Mouse (Mus musculus) frontal cortex, postnatal 25 days (tissue): ENCODE results near the gene Prr18.

Source experiments
- DNase-seq, 2 experiments: peaks; one replicate each; pipeline ENCODE4 v3.0.0; 2022; ENCODE audit warnings: low spot score in 2 of 2

The Prr18 gene

DNA sequence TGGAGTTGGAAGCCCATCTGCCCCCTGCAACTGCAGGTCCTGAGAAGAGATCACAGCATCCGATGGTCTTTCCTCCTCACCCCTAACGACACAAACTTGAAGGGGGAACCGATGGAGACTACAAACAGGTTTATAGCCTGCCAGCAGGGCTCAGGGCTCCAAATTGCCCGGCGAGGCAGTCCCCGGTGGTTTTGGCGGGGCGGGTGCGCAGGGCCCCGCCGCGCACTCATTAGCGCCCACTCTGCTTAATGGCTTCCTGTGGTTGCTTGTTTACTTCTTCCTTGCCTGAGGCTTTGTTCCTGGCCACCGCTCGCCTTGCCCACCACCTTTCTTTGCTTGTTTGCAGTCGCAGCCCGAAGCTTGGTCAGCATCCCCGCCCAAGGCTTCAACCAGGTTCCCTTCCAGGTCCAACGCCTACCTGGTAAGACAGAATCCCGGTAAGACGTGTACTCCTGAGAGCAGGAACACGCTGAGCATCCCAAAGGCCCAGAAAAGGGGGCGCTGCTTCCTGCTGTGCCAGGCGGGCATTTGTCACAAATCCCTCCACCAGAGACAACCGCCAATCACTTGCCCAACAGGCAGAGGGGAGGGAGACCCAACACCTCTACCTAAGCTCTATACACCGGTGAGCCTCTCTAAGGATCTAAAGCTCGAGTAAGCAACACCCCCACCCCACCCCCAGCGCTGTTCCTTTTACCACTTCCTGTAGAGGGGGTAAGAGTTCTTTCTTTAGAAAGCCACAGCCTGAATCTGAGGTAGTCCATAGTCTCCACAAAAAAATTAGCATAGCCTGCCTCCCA, 51.9 kb downstream of the Prr18 start:
- no peak for DNase-seq

DNA sequence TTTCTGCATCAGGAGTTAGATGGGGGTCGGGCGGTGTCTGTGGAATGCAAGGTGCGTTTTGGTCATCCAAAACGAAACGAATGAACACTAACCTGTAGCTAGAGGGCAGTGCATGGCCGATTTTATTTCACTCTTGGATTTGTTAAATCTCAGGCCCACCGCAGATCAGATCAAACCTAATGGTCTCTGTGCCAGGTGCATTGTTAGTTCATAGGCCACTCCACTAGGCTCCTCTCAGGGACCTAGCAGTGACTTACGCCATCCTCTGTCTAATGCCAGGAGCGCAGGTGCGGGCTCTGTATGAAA, 52.5 kb downstream of the Prr18 start:
- no peak for DNase-seq

DNA sequence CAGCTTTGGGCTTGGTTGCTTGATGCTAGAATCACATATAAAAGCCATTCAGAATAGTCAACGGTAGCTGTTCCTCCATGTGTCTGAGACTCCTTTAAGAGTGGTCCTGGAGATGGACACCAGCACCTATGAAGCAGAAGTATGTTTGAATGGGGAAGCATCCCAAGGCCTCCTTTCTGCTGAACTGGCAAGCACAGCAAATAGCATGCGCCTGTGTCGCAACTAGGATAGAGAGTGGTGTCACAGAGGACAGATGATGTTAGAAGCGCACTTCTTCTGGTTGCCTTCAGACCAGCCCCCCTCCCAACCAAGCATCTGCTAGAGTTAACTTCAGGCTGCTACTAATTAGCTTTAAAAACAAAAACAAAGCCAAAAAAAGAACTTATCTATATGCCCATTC, 53.2 kb downstream of the Prr18 start:
- no peak for DNase-seq
